Comparison of ENCODE assay signal across 19 mouse cellular contexts in genomic region chr8:46908186-46908585, GRCm38 (mm10).
"Had no signal": no experiment of that assay in that cellular context is flagged by ENCODE, and none has a peak within 500 bp of the region (broad histone marks: within the 10 kb centered on the region; RNA-seq: fewer than 3 reads in every experiment).

No protein-coding gene starts in this region.

- H3K4me3 ChIP-seq: kidney, embryonic 15.5 days; limb, embryonic 12.5 days; limb, embryonic 15.5 days; liver, embryonic 13.5 days; midbrain, embryonic 12.5 days; midbrain, embryonic 15.5 days; neural tube, embryonic 12.5 days; neural tube, embryonic 15.5 days had no signal

- H3K9me3 ChIP-seq: kidney, embryonic 15.5 days; limb, embryonic 12.5 days; limb, embryonic 15.5 days; liver, embryonic 13.5 days; midbrain, embryonic 12.5 days; midbrain, embryonic 15.5 days; neural tube, embryonic 12.5 days; neural tube, embryonic 15.5 days had no signal

- H3K4me2 ChIP-seq: limb, embryonic 12.5 days; limb, embryonic 15.5 days; liver, embryonic 13.5 days had no signal

- H3K27ac ChIP-seq: kidney, embryonic 15.5 days; limb, embryonic 12.5 days; limb, embryonic 15.5 days; liver, embryonic 13.5 days; midbrain, embryonic 12.5 days; midbrain, embryonic 15.5 days; neural tube, embryonic 12.5 days; neural tube, embryonic 15.5 days; stomach, postnatal 0 days had no signal

- ATAC-seq: midbrain, embryonic 15.5 days had no signal

- H3K27me3 ChIP-seq: kidney, embryonic 15.5 days; limb, embryonic 12.5 days; limb, embryonic 15.5 days; liver, embryonic 13.5 days; midbrain, embryonic 12.5 days; midbrain, embryonic 15.5 days; neural tube, embryonic 12.5 days; neural tube, embryonic 15.5 days had no signal

- DNase-seq: kidney, postnatal 10 days; left cerebral cortex, postnatal 4 days; liver, embryonic 13.5 days; lung, adult 2 months; lung, postnatal 14 days; lung, postnatal 4 days; right cerebral cortex, adult 18-20 months; right cerebral cortex, postnatal 14 days; right cerebral cortex, postnatal 4 days; thymus, adult 18-20 months; thymus, postnatal 36 days had no signal

- H3K36me3 ChIP-seq: kidney, embryonic 15.5 days; limb, embryonic 12.5 days; limb, embryonic 15.5 days; liver, embryonic 13.5 days; midbrain, embryonic 12.5 days; midbrain, embryonic 15.5 days; neural tube, embryonic 12.5 days; neural tube, embryonic 15.5 days had no signal

- H3K4me1 ChIP-seq: limb, embryonic 15.5 days; liver, embryonic 13.5 days; midbrain, embryonic 12.5 days; midbrain, embryonic 15.5 days; neural tube, embryonic 12.5 days; neural tube, embryonic 15.5 days had no signal

- H3K9ac ChIP-seq: kidney, embryonic 15.5 days; limb, embryonic 12.5 days; limb, embryonic 15.5 days; liver, embryonic 13.5 days; midbrain, embryonic 12.5 days; midbrain, embryonic 15.5 days; neural tube, embryonic 12.5 days; neural tube, embryonic 15.5 days had no signal
